Mouse (Mus musculus) myocyte (in vitro differentiated cells): ENCODE results near the gene Prkn. TPM values are rescaled to one million over a fixed set of nuclear protein-coding genes. Genes with fewer than 3 reads are reported as not detected.

Experiments
- H3K27me3 ChIP-seq: one replicate; pipeline ENCODE4 v1.6.1; 2011; ENCODE audit not compliant: control insufficient read depth, insufficient read depth, insufficient read length
- H3K36me3 ChIP-seq: one replicate; pipeline ENCODE4 v1.6.1; 2011; ENCODE audit not compliant: control insufficient read depth, insufficient read depth
- H3K4me2 ChIP-seq: one replicate; pipeline ENCODE4 v1.6.1; 2011; ENCODE audit warnings: low read depth, control low read depth
- H3K4me3 ChIP-seq: one replicate; pipeline ENCODE4 v1.5.1; 2011; ENCODE audit warnings: mild to moderate bottlenecking, control low read depth, moderate library complexity
- H3K79me2 ChIP-seq: one replicate; pipeline ENCODE4 v1.6.1; 2011; ENCODE audit not compliant: control insufficient read depth, insufficient read depth
- H3ac ChIP-seq: one replicate; pipeline ENCODE4 v1.6.1; 2011; ENCODE audit not compliant: control insufficient read depth, insufficient read length
- CEBPB ChIP-seq: IDR thresholded peaks from 2 replicates; pipeline ENCODE4 v1.6.1; 2011; ENCODE audit warnings: mild to moderate bottlenecking, moderate library complexity; ENCODE audit not compliant: poor library complexity, insufficient read depth, severe bottlenecking
- E2F4 ChIP-seq: IDR thresholded peaks from one replicate; pipeline ENCODE4 v1.6.1; 2011; ENCODE audit warnings: mild to moderate bottlenecking, control low read depth, moderate library complexity; ENCODE audit not compliant: insufficient read depth
- MAX ChIP-seq: IDR thresholded peaks from one replicate; pipeline ENCODE4 v1.6.1; 2011; ENCODE audit warnings: low read depth, mild to moderate bottlenecking, control low read depth
- MYOD1 ChIP-seq, 3 experiments: IDR thresholded peaks; one replicate each; pipeline ENCODE4 v1.6.1; 2011; ENCODE audit warnings: control low read depth in 2 of 3, low read depth in 2 of 3, mild to moderate bottlenecking in 2 of 3, moderate library complexity in 1 of 3; ENCODE audit not compliant: insufficient read length in 2 of 3, control insufficient read depth in 1 of 3
- MYOG ChIP-seq, 3 experiments: IDR thresholded peaks; one replicate each; pipeline ENCODE4 v1.6.1; 2011; ENCODE audit warnings: control low read depth in 2 of 3, low read depth in 2 of 3, mild to moderate bottlenecking in 2 of 3; ENCODE audit not compliant: insufficient read length in 2 of 3, control insufficient read depth in 1 of 3, insufficient read depth in 1 of 3
- POLR2A ChIP-seq: IDR thresholded peaks from one replicate; pipeline ENCODE4 v1.6.1; 2011; ENCODE audit warnings: low read depth, mild to moderate bottlenecking, control low read depth, moderate library complexity; ENCODE audit not compliant: insufficient read length
- POLR2AphosphoS2 ChIP-seq: IDR thresholded peaks from one replicate; pipeline ENCODE4 v1.6.1; 2011; ENCODE audit warnings: low read depth, control low read depth; ENCODE audit not compliant: insufficient read length
- REST ChIP-seq: IDR thresholded peaks from one replicate; pipeline ENCODE4 v1.6.1; 2011; ENCODE audit warnings: mild to moderate bottlenecking, control low read depth, moderate library complexity; ENCODE audit not compliant: insufficient read depth, insufficient read length
- SRF ChIP-seq: IDR thresholded peaks from one replicate; pipeline ENCODE4 v1.6.1; 2011; ENCODE audit warnings: low read depth; ENCODE audit not compliant: control insufficient read depth, insufficient read length
- TCF12 ChIP-seq: IDR thresholded peaks from one replicate; pipeline ENCODE4 v1.6.1; 2011; ENCODE audit warnings: mild to moderate bottlenecking, control low read depth; ENCODE audit not compliant: poor library complexity, insufficient read depth, severe bottlenecking
- TCF3 ChIP-seq: IDR thresholded peaks from one replicate; pipeline ENCODE4 v1.6.1; 2011; ENCODE audit warnings: low read depth, control low read depth; ENCODE audit not compliant: insufficient read length
- USF1 ChIP-seq: IDR thresholded peaks from one replicate; pipeline ENCODE4 v1.6.1; 2011; ENCODE audit warnings: low read depth, mild to moderate bottlenecking, control low read depth, moderate library complexity
- polyA plus RNA-seq: library from polyadenylated mRNA; unstranded; fragments of >200 nt; fragmentation: generic; extraction: Trizol; gene quantifications from one replicate; pipeline ENCODE4 v1.2.1, GENCODE M21; 2012; ENCODE audit warnings: missing spikeins

The Prkn gene
- polyA plus RNA-seq, 1 experiment: 0.26 TPM

- Histone ChIP-seq H3K4me2 (no peak overlapping the region), H3K79me2 (no peaks in the 10 kb centered on the region), H3K27me3 (no peaks in the 10 kb centered on the region), H3ac (no peak overlapping the region), H3K36me3 (no peaks in the 10 kb centered on the region), H3K4me3 (no peak overlapping the region)
- TF ChIP-seq TCF3 (no peak), TCF12 (no peak), USF1 (no peak), SRF (no peak), MYOG (IDR thresholded peaks at IDR 0.05; ENCODE audit: control insufficient read depth in 1 of 3, insufficient read depth in 1 of 3, insufficient read length in 2 of 3, low read depth in 2 of 3) (no peak), CEBPB (no peak)
Observed at GRCm38 (mm10) chr17:11765117-11765516, 924.9 kb downstream of the Prkn start.

DNA sequence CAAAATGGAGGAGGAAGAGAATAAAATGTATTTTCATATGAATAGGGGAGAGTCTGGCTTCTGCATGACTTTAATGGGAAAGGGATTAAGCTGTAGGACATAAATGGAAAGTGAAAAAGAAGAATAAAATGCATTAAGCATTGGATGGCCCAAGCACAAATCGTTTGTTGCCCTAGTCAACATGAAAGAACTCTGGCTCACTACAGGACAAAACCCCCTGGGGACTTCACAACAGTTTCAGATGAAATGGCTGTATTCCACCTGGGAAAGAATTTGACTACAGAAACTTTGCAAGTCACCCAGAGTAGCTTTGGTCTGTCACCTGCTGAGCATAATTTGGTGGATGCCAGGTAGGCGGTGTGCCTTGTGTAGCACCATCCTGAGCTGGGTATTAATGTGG, 925.4 kb downstream of the Prkn start:
- H3ac ChIP-seq: no peak overlapping the region
- H3K4me2 ChIP-seq: no peak overlapping the region
- no peak overlapping the region for H3K4me3 ChIP-seq
- H3K79me2 ChIP-seq: no peaks in the 10 kb centered on the region
- no peak for TF ChIP-seq POLR2AphosphoS2
- TF ChIP-seq TCF3: no peak
- no peak for TF ChIP-seq MYOD1 (IDR thresholded peaks at IDR 0.05; ENCODE audit: control insufficient read depth in 1 of 3, insufficient read length in 2 of 3, low read depth in 2 of 3)
- TF ChIP-seq CEBPB: no peak
- no peak for TF ChIP-seq MAX
- no peak for TF ChIP-seq TCF12
- TF ChIP-seq MYOG (IDR thresholded peaks at IDR 0.05; ENCODE audit: control insufficient read depth in 1 of 3, insufficient read depth in 1 of 3, insufficient read length in 2 of 3, low read depth in 2 of 3): no peak
- TF ChIP-seq USF1: no peak
- TF ChIP-seq SRF: no peak
- TF ChIP-seq E2F4: no peak
- no peak for TF ChIP-seq REST
- TF ChIP-seq POLR2A: no peak
- H3K27me3 ChIP-seq: no peaks in the 10 kb centered on the region
- H3K36me3 ChIP-seq: no peaks in the 10 kb centered on the region

DNA sequence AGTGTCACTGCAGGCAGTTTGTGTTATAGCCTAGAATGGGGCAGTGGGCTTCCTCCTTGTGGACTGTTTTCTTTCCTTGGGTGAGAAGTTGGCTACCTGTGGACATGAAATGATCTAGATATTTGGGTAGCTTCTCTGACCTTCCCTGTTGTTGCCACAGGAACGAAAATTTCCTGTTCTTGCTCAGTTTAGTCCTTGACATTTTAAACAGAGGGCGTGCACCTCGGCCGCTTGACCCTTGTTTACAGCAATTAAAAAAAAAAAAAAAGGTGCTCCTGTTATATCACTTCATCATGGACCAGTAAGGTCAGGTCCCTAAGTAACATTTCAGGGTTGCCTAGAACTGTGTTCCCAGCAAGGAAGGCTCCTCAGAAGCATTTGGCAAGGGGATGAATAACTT, 927.1 kb downstream of the Prkn start:
- Histone ChIP-seq H3K4me3 (no peak overlapping the region), H3K4me2 (no peak overlapping the region), H3K36me3 (no peaks in the 10 kb centered on the region), H3ac (no peak overlapping the region), H3K79me2 (no peaks in the 10 kb centered on the region), H3K27me3 (no peaks in the 10 kb centered on the region)
- TF ChIP-seq E2F4: no peak

DNA sequence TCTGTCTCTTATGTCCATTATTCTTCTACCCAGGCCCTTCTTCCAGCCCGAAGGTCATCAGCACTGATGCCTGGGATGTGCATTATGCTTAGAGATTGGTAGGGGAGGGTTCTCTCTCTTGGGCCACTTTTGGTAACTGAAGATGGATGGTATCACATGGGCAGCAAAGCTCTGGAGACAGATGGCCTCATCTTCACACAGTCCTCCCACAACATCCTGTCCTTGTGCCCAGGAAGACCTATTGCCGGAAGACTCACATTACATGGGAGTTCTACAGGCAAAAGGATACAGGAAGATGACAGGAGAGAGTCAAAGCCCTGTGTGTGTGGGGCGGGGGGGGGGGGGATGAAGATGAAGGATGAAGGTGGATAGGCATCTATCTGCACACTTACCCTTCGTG, 928.2 kb downstream of the Prkn start:
- no peak overlapping the region for H3K4me3 ChIP-seq
- no peaks in the 10 kb centered on the region for H3K79me2 ChIP-seq
- H3K4me2 ChIP-seq: no peak overlapping the region

DNA sequence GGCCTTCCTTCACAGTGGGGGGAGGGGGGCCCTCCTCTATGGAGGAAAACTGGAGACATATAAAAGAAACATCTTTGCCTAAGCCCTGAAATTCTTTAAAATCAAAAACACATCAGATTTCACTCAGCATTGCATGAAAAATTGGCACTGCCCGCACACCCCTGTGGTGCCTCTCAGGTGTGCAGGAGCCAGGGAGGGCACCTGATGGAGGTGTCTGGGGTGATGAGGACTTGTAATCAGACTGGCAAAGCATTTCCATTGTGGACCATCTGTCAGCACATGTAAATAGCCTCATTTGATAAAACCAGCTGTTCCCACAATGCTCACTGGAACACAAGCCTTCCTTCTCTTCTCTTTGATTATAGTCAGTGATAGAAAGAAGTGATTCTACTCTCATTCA, 928.8 kb downstream of the Prkn start:
- H3K4me2 ChIP-seq: no peak overlapping the region
- H3K4me3 ChIP-seq: no peak overlapping the region
- no peaks in the 10 kb centered on the region for H3K27me3 ChIP-seq
- H3K36me3 ChIP-seq: no peaks in the 10 kb centered on the region
- no peak overlapping the region for H3ac ChIP-seq
- TF ChIP-seq E2F4 (no peak), REST (no peak), TCF3 (no peak), MYOD1 (IDR thresholded peaks at IDR 0.05; ENCODE audit: control insufficient read depth in 1 of 3, insufficient read length in 2 of 3, low read depth in 2 of 3) (no peak), SRF (no peak), TCF12 (no peak), POLR2AphosphoS2 (no peak), MYOG (IDR thresholded peaks at IDR 0.05; ENCODE audit: control insufficient read depth in 1 of 3, insufficient read depth in 1 of 3, insufficient read length in 2 of 3, low read depth in 2 of 3) (no peak), POLR2A (no peak), MAX (no peak), CEBPB (no peak), USF1 (no peak)
- no peaks in the 10 kb centered on the region for H3K79me2 ChIP-seq

More for the DNA sequence above, 928.2 kb downstream of the Prkn start:
- Histone ChIP-seq H3K27me3 (no peaks in the 10 kb centered on the region), H3ac (no peak overlapping the region), H3K36me3 (no peaks in the 10 kb centered on the region)
- TF ChIP-seq SRF (no peak), MAX (no peak), POLR2A (no peak), USF1 (no peak), E2F4 (no peak), REST (no peak), POLR2AphosphoS2 (no peak), MYOD1 (IDR thresholded peaks at IDR 0.05; ENCODE audit: control insufficient read depth in 1 of 3, insufficient read length in 2 of 3, low read depth in 2 of 3) (no peak), CEBPB (no peak), TCF3 (no peak), TCF12 (no peak), MYOG (IDR thresholded peaks at IDR 0.05; ENCODE audit: control insufficient read depth in 1 of 3, insufficient read depth in 1 of 3, insufficient read length in 2 of 3, low read depth in 2 of 3) (no peak)
